Mouse (Mus musculus) CD8-positive naive resting alpha-beta T cell, adult 57 days (primary cell): ENCODE data around the gene Mgea5. TPM values are rescaled to one million over a fixed set of nuclear protein-coding genes. Genes with fewer than 3 reads are reported as not detected.

ENCODE experiments used
- total RNA-seq: library from RNA; stranded (reverse); gene quantifications from one replicate; pipeline ENCODE4 v1.2.4, GENCODE M21; 2023

The Mgea5 gene
- 322 TPM for total RNA-seq

DNA sequence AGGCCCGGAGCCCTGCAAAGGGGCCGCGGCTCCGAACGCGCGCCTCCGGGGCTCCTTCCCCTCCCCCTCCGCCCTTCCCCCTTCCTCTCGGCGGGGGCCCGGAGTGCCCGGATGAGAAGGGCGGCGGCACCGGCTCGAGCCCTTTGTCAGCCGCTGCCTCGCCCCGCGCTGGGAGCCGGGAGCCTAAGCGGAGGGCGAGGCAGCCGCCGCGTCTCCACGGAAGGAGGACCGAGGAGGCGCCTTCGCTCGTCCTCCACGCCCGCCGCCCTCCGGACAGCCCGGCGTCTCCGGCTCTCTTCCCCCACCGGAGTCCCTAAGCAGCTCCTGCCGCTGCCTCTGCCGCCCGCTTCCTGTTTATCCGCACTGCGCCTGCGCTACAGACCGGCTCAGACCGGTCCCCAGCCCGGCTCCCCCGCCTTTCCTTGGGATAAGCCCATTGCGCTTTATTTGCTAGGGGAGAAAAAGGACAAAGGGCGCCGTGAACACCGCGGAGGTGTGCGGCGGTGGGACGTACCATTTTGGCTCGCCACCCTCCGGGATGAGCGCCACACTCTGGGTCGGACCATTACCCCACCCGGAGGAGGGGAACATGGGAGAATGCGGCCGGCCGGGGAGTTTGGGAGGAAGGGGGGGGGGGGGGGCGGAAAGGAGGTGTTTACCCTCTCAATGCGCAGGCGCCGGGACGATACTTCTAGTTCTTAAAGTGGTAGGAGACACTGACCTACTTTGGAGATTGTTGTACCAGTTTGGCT lies at the start of gene Mgea5:
Mgea5 (minus strand) TSS at position 657 of the 752 bp plus-strand sequence.

DNA sequence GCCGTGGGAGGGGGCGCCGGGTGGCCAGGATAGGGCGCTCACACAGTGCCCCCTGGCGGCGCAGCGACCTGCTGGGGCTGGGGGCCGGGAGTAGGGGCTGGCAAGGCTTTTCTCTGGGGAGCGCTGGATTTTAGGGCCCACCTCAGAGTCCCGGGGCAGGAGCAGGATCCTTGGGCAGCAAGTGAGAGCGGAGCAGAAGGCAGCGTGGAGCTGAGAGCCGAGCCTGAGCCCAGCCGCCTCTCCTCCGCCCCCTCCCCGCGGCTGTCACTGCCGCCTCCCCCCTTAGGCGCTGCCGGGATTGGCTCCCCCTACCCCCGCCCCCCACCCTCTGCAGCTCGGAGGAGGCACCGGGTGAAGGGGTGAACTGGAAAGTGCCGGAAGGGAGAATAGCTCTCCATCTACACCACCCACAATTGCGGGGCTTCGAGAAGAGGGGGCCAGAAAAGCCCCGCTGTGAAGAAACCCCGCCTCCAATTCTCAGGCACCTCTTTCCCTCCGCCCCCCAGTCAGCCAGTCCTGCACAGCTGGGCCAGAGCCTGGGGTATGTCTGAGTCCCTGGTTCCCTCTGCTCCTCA lies 32.3 kb upstream of the Mgea5 start, which contains the start of gene Kcnip2:
Kcnip2 (minus strand) TSS at position 231 of the 575 bp plus-strand sequence.

DNA sequence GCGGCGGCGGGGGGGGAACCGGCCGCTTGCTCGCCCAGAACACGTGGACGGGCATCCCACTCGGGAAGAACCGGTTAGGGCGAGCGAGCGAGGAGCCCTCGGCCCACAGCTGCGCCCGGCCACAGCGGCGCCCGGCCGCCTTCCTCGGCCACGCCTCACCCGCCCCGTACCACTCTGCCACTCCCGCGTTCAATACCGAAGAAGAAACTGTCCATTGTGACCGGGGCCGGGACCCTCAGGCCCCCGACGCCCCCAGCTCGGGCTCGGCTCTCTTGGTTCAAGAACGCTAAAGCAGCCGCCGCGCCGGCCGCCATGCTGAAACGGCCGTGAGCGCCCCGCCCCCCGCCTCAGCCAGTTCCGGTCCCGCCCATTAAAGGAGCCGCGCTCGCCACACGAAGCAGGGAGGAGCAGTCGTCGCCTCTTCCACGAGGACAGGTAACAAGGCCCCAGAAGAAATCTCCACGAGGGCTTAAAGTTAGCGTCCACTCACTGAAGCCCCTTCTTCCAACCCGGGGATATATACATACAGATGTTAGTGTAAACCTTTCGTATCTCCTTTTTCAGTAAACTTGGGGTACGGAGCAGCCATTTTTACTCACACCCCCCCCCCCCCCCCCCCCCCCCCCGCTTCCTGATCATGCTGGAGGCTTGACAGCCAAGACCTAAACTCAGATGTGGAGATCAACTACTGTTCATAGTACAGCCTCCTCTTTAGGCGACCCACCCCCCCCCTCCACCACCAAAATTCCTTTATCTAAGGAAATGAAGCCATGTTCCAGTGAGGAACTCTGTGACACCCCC lies 34.2 kb downstream of the Mgea5 start, which contains the start of gene Npm3:
Npm3 (minus strand) TSS at position 349 of the 801 bp plus-strand sequence.

DNA sequence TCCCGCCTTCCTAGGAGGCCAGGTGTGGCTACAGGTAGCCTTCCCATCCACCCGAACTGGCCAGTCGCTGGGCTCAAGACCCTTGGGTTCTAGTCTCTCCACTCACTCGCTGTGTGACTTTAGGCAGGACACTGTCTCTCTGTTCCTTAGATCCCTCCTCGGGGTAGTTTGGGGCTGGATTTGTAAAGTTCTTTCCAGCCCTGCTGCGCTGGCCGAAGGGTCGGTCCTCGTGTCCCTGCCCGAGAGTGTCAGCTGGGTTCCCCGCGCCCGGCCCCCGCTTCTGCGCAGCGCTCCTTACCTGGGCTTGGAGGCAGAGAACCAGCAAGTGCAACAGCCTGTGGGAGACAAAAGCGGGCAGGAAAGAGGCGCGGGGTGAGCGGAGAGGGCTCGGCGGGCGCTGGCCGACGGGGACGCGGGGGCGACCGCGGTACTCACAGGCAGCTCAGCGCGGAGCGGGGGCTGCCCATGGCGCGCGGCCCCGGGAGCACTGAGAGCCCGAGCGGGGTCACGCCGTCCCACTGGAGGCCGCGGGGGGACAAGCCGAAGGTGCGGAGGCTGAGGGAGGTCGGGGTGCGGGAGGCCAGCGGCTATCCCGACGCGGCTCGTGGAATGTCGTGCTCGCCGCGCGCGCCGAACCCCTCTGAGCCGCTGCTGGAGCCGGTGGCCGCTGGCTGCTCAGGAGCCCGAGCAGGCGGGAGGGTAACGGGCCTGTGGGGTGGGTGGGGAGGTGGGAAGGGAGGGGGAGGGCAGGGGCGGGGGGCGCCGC lies 41.2 kb downstream of the Mgea5 start, which contains the start of gene Fgf8:
Fgf8 (minus strand) TSS at position 698 of the 766 bp plus-strand sequence.

Other genes starting within 250 kb of the Mgea5 start
- gene Poll, start 223.3 kb downstream of the Mgea5 start, total RNA-seq, result 9.0 TPM
- gene Gm17018, start 223.2 kb downstream of the Mgea5 start, total RNA-seq, result 23.8 TPM
- 63.1 TPM for gene Fbxw4, start 123.5 kb downstream of the Mgea5 start, total RNA-seq
- gene Fgf8, start 40.9 kb downstream of the Mgea5 start, total RNA-seq, result not detected
- 62.4 TPM for gene Npm3, start 34.2 kb downstream of the Mgea5 start, total RNA-seq
- 8.0 TPM for gene Kcnip2, start 32.2 kb upstream of the Mgea5 start, total RNA-seq
- 15.2 TPM for gene Armh3, start 214.7 kb upstream of the Mgea5 start, total RNA-seq
- 7.8 TPM for gene Hps6, start 219.7 kb upstream of the Mgea5 start, total RNA-seq